Mouse (Mus musculus) left cerebral cortex, adult 18-20 months (tissue): ENCODE measurements around the gene Ankrd39. TPM values are rescaled to one million over a fixed set of nuclear protein-coding genes. Genes with fewer than 3 reads are reported as not detected.

ENCODE experiments used
- DNase-seq, 2 experiments: peaks; one replicate each; pipeline ENCODE4 v3.0.0; 2021 to 2022; ENCODE audit warnings: low spot score in 2 of 2, mixed read lengths in 1 of 2
- total RNA-seq, 2 experiments: library from RNA; stranded (reverse); gene quantifications; 2 replicates each; pipeline ENCODE4 v1.2.3; 2021

Gene Ankrd39
- total RNA-seq, 2 experiments from 2014 or later: 11.5 to 11.9 TPM

GRCm38 (mm10) chr1:36573524-36573923 is 26.3 kb upstream of the Ankrd39 start:
- DNase-seq: no peak

DNA sequence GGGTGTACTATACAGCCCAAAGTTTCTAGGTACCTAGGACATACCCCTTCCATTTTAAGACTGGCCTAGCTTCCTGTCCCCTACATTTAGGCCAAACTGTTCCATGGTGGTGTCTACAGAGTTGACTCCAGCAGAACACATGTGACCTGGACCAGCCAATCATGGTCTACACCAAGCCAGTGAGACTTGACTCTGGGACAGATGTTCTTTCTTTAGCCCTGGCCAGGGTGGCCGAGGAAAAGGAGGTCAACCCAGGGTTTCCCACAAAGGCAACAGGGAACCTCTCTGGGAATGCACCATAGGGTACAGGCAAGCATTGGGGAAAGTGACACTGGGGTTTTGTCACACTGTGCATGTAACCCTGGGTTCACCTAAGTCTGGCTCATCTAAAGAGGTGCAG is 25.5 kb upstream of the Ankrd39 start:
- DNase-seq: no peak

DNA sequence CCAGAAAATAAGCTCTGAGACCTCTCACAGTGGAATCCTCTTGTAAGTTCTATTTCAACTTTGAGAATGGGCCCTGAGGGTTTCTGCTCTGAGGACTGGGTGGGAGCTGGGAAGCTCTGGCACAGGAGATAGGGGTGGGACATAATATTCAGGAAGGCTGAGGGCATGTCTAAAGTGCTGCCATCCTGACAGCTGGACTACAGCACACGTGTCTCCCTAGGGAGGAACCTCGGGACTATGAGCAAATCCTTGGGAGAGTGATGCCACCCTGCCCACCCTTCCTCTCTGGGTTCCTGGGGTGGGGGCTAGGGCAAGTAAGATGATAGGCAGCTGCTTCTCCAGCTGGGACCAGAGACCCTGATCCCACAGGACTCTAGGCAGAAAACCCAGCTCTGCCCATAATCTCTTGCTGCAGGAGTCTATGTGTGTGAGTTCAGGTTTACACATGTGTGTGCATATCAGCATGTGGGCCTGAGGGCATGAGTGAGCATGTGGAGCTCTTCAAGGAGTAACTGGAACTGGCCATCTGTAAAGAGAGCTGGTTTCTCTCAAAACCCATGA is 25.0 kb upstream of the Ankrd39 start:
- no peak for DNase-seq

GRCm38 (mm10) chr1:36571627-36572026 is 24.4 kb upstream of the Ankrd39 start:
- no peak for DNase-seq

DNA sequence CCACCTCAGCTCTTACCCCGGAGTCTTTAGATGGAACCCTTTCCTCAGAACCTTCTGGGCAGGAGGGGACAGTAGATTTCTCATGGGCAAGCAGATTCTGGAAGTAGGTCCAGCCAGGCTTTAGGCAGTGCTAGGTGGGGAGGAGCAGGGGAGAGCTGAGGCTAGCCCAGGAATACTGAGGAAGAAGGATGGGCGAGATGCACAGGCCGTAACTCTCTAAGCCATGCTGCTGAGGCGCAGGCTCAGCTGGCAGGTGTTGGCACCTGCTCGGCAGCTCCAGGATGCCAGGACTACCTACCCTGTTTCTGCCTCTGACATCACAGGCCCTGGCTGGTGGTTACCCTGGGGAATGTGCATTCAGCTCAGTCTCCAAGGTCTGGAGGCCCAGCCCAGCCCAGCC is 23.1 kb upstream of the Ankrd39 start:
- DNase-seq: no peak

- no peak for DNase-seq
Observed at GRCm38 (mm10) chr1:36569694-36570276, 22.5 kb upstream of the Ankrd39 start.

- DNase-seq: no peak
Observed at GRCm38 (mm10) chr1:36568776-36569175, 21.5 kb upstream of the Ankrd39 start.

- no peak for DNase-seq
Observed at GRCm38 (mm10) chr1:36567818-36568603, 20.8 kb upstream of the Ankrd39 start.

GRCm38 (mm10) chr1:36566425-36566824 is 19.2 kb upstream of the Ankrd39 start:
- DNase-seq: no peak

DNA sequence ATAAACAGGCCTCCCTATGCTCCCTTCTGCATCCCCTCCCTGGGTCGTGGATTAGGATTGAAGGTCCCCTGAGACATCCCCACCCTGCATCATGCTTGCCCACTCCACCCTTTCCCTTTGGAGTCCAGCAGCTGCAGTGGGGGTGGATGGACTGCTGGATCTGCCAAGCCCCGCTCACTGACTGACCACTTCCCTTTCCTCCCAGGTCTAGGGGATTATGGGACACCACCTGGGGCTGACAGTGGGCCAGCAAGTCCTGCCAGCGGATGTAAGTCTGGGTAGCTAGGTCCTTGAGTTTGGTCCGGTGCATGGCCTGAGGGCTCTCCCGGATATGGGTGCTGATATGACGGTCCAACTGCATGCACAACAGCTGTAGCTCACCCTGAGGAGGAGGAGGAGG is 16.9 kb upstream of the Ankrd39 start:
- DNase-seq: no peak

GRCm38 (mm10) chr1:36563632-36564031 is 16.4 kb upstream of the Ankrd39 start:
- DNase-seq: no peak

GRCm38 (mm10) chr1:36563197-36563596 is 16.0 kb upstream of the Ankrd39 start:
- no peak for DNase-seq

- no peak for DNase-seq
Observed at GRCm38 (mm10) chr1:36562388-36562787, 15.1 kb upstream of the Ankrd39 start.

GRCm38 (mm10) chr1:36560903-36561302 is 13.7 kb upstream of the Ankrd39 start:
- no peak for DNase-seq

DNA sequence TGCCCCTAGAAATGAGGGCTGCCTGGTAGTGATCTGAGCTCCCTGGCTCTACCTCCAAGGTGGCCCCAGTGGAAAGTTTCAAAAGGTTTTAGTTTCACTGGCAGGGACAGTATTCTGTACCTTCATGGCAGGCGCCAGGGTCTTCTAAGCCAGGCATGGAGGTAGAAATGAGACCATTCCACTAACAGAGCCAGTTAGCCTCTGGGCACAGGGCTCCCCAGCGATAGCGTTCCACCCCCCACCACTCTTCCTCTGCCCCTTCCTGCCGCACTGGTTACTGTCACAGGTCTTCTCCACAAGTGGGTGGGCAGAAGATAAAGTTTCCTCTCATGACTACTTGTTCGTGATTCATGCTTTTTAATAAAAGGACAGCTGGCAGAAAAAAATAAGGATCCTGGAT is 12.6 kb upstream of the Ankrd39 start:
- DNase-seq: no peak

GRCm38 (mm10) chr1:36559256-36559655 is 12.0 kb upstream of the Ankrd39 start:
- DNase-seq: no peak

GRCm38 (mm10) chr1:36558031-36558993 is 11.1 kb upstream of the Ankrd39 start, which contains the start of gene Sema4c:
Gene Sema4c (minus strand): TSS chr1:36558349.
- DNase-seq: peak; percentile 67 to 82

DNA sequence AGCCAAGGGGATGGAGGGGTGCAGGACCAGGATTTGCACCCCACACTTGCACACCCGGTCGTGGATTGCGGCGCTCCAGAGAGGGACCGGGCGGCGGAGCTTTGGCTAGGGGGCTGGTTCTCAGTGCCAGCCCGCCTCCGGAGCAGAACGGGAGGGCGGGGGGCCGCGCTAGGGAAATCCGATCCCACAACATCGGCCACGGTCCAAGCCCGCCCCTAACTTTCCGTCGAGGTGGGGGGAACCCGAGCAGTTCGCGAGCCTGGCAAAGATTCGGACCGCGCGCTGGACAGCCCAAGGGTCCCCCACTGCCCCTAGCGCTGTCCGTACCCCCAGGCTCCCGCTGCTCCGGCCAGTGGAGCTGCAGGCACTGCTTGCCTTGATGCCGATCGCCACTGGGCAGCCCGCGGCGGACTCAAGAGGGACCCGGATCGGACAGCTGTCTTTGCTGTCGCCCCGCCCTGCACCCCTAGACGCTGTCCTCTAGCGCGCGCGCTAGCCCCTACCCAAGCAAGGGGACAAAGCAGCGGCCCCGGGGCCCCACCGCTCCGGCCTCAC is 10.3 kb upstream of the Ankrd39 start:
- peak; percentile 64 to 65 for DNase-seq

DNA sequence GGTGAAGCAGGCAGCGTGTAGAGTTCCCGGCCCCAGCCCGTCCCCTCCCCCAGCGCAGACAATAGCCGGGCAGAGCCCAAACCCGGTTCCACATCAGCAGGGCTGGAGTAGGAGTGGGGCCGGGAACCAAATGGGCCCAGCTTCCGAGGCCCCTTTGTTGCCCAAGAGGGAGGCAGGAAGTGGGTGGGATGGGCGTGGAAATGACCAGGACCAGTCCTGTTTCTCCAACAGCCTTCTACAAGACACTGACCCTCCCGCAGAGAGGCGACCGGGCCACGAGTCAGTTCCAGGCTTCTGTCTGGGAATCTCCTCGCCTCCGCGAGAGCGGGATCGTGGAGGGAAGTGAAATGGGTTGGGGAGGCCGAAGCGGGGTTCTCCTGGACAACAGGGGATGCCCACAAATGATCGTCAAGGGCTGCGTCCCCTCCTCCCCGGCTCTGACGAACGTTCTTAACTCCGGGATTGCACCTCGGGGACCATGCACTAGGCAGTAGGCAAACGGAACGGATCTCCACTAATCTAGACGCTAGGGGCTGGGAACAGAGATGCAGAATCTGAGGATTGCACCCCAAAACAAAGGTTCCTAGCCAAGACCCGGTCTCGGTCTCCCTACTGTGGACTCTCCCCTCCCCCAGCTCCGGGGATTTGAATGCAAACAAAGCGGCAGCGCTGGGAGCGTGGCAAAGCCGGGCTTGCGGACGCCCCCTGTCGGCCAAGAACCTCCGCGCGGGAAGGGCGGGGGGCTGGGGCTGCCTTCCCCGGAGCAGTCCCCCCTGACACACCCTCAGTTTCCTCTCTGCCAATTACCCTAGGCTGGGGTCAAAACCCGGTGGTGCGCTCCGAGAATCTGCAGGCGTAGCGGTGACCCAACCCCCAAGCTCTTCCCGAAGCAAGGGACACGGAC is 9.6 kb upstream of the Ankrd39 start:
- peak; percentile 91 to 96 for DNase-seq
